In the genomic region with DNA sequence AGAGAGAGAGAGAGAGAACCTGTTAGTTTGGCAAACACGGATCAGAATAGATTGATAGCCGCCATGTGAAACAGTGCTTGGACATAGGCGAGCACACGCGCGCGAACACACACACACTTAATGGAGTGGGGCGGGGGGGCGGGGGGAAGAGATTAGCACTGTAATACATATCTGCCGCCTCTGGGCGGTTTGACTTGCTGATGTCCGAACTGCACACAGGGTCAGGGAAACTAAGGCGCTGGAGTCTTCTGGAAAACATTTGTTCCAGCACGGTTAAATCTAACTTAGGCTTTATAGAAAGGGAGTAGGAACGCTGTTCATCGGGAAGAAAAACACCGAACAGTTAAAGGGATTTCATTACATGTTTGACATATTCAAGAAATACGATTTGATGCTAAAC, we compare ENCODE assay signal across 8 mouse cellular contexts. TPM values are rescaled to one million over a fixed set of nuclear protein-coding genes. Genes with fewer than 3 reads are reported as not detected.
DNase-seq lines count a peak whose midpoint lies in the region; ATAC-seq and TF ChIP-seq lines count a peak whose summit lies in the region.

No protein-coding gene starts in this region.

- H3K27me3 ChIP-seq in forebrain, embryonic 16.5 days (replicated peaks; ENCODE audit: control insufficient read depth, insufficient read depth, low read length): no peaks in the 10 kb centered on the region

- H3K27ac ChIP-seq in ES-E14 (ENCODE audit: insufficient read depth, low read depth, low read length, poor library complexity, severe bottlenecking): no peak overlapping the region
- no peak overlapping the region for H3K27ac ChIP-seq in forebrain, embryonic 16.5 days (ENCODE audit: low read length)

- H3K36me3 ChIP-seq in ES-E14 (ENCODE audit: control insufficient read depth, insufficient read depth, low read length, poor library complexity, severe bottlenecking): no peaks in the 10 kb centered on the region
- no peaks in the 10 kb centered on the region for H3K36me3 ChIP-seq in forebrain, embryonic 16.5 days (ENCODE audit: control insufficient read depth, insufficient read depth)

- no peak for ATAC-seq in forebrain, embryonic 16.5 days

- DNase-seq in embryo, embryonic 10 days (ENCODE audit: low spot score): peak; percentile 65
- no peak for DNase-seq in embryo, embryonic 9.5 days (ENCODE audit: extremely low spot score)
- no peak for DNase-seq in ES-E14 (ENCODE audit: low read depth, low spot score)
- DNase-seq in liver: peak; percentile 23
- DNase-seq in retina, embryonic 14.5 days (ENCODE audit: low spot score): peak; percentile 57
- no peak for DNase-seq in right cerebral cortex, postnatal 36 days (ENCODE audit: low spot score in 2 of 2)
- no peak for DNase-seq in urinary bladder, postnatal 4 days (ENCODE audit: low spot score in 2 of 2)

- in situ Hi-C loops in ES-E14 (cut with MboI; ENCODE audit: low sequenced_read_pairs in 2 of 2, unreplicated experiment in 2 of 2): no loop called here

- H3K9me3 ChIP-seq in ES-E14 (ENCODE audit: control insufficient read depth, insufficient read depth, low read depth, low read length): no peaks in the 10 kb centered on the region
- no peaks in the 10 kb centered on the region for H3K9me3 ChIP-seq in forebrain, embryonic 16.5 days (ENCODE audit: control insufficient read depth, low read length)

- peak overlapping the region; percentile 9 to 70; a peak in 2 of 4 replicates for H3K4me3 ChIP-seq in ES-E14 (ENCODE audit: insufficient read depth in 1 of 2, low read depth in 1 of 2, low read length in 2 of 2, poor library complexity in 1 of 2, severe bottlenecking in 1 of 2)
- peak overlapping the region; percentile 78 for H3K4me3 ChIP-seq in forebrain, embryonic 16.5 days (replicated peaks; ENCODE audit: low read length)

- WGBS in forebrain, embryonic 16.5 days: under 1% methylated on average over 18 of the region's 18 CpGs

- peak overlapping the region; percentile 94 for H3K4me2 ChIP-seq in forebrain, embryonic 16.5 days (ENCODE audit: low read length)

- peaks cover 1 to 3% of the 10 kb centered on the region in 2 experiments; a peak in 2 of 4 replicates for H3K4me1 ChIP-seq in ES-E14 (ENCODE audit: control insufficient read depth in 2 of 2, insufficient read depth in 2 of 2, low read length in 2 of 2, poor library complexity in 1 of 2)
- peaks cover 22% of the 10 kb centered on the region for H3K4me1 ChIP-seq in forebrain, embryonic 16.5 days (replicated peaks; ENCODE audit: control insufficient read depth, insufficient read depth, low read length)

- no peak overlapping the region for H3K9ac ChIP-seq in ES-E14 (ENCODE audit: insufficient read depth, low read depth, low read length, poor library complexity, severe bottlenecking)
- no peak overlapping the region for H3K9ac ChIP-seq in forebrain, embryonic 16.5 days (replicated peaks; ENCODE audit: low read depth, low read length)

TF ChIP-seq in ES-E14, 5 proteins besides CTCF, POLR2A, EP300 and RAD21:
- TF ChIP-seq ZNF384 (IDR thresholded peaks at IDR 0.05; ENCODE audit: low read depth, low read length): no peak
- TF ChIP-seq CHD2 (IDR thresholded peaks at IDR 0.05; ENCODE audit: low read depth, low read length): no peak
- TF ChIP-seq HCFC1 (IDR thresholded peaks at IDR 0.05; ENCODE audit: borderline replicate concordance, insufficient read depth, low read length): no peak
- no peak for TF ChIP-seq ZC3H11A (IDR thresholded peaks at IDR 0.05; ENCODE audit: borderline replicate concordance, low read depth, low read length)
TF ChIP-seq in ES-E14: peak in this region for 0.

RNA-seq across cellular contexts. Expression of a gene that starts 1.1 kb away (rescaled TPM):
- total RNA-seq in ES-E14 (2012; rRNA removed): 19.1 and 37.5 TPM in 2 replicates
- 7.1 and 8.3 TPM in 2 replicates for polyA plus RNA-seq in forebrain, embryonic 16.5 days (2015; fragmentation: Nextera tagmentation; extraction: Ambion mirVana)

Comparison
In these comparisons a context has a peak if more than half of its experiments do, and no peak if none do; other contexts are left out.
1. DNase-seq: peak in embryo, embryonic 10 days (single experiment), liver (single experiment) and retina, embryonic 14.5 days (single experiment); none in embryo, embryonic 9.5 days (single experiment), ES-E14 (single experiment), right cerebral cortex, postnatal 36 days (0 of 2) and urinary bladder, postnatal 4 days (0 of 2).